Mouse (Mus musculus) adrenal gland, postnatal 25 days (tissue): ENCODE measurements around the gene Rhoc. TPM values are rescaled to one million over a fixed set of nuclear protein-coding genes. Genes with fewer than 3 reads are reported as not detected.

Source experiments
- DNase-seq: peaks from one replicate; pipeline ENCODE4 v3.0.0; 2021; ENCODE audit warnings: mixed read lengths
- total RNA-seq: library from RNA; stranded (reverse); gene quantifications from 2 replicates; pipeline ENCODE4 v1.2.3, GENCODE M21; 2021

Gene Rhoc
- total RNA-seq, 1 experiment from 2014 or later, result 108 TPM

- no peak for DNase-seq
Observed at GRCm38 (mm10) chr3:104816130-104816529, 28.0 kb downstream of the Rhoc start.

DNA sequence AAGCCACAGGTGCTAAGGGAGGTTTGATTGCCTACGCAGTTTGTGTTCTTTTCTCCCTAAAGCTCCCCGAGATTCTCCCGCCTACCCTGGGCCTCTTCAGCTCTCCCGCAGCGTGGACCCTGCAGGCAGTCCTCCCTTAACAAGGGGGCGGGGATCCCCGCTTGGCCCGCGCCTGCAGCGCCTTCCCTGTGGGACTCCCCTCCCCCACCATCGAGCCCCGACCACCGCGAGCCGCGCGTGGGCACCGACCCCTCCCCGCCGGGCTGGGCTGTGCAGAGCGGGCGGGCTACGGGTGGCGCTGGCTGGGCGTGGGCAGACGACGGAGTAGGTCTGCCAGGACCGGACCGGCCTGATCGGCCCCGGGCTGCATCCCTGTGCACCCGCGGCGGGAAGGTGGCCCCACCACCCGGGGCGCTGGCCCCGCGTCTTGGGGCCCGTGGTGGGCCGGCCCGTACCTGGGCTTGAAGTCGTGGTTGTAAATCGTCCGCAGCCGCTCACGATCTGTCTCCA is 29.4 kb downstream of the Rhoc start:
- peak; percentile 65 for DNase-seq

DNA sequence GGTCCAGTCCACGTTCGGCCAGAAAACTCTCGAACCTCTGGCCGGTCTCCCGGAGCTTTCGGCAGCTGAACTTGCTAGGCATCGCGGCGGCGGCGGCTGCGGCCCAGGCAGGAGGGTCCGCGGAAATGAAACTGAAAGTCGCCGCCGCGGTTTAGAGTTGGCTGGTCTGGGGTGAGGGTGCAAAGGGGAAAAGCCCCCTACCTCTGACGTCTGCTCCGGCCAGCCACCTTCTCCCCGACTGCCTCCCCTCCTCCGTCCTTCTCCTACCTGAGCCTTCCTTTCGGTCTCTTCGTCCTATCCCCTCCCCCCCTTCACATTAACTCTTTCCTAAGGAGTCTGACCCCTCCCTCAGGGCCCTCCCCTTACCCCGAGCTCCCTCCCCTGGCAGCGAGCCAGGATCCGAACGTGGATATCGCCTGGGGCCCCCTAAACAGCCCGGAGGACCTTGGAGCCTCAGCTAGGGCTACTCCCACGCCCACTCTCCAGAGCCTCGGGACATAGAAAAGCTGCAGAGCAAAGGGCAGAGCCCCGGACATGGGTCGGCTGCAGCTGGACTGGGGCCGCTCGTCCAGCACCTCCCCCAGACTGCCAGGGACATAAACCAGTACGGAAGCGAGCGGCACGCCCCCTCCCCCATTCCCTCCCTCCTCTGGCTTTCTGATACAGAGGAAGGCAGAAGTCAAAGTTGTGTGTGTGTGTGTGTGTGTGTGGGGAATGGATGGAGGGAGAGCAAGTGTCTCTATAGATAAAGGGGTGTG is 30.0 kb downstream of the Rhoc start, which contains the start of gene Mov10:
Gene Mov10 (minus strand): TSS at position 573 of the 758 bp plus-strand sequence.
- DNase-seq, result peak; percentile 65

GRCm38 (mm10) chr3:104818749-104819134 is 30.6 kb downstream of the Rhoc start:
- DNase-seq, result no peak

DNA sequence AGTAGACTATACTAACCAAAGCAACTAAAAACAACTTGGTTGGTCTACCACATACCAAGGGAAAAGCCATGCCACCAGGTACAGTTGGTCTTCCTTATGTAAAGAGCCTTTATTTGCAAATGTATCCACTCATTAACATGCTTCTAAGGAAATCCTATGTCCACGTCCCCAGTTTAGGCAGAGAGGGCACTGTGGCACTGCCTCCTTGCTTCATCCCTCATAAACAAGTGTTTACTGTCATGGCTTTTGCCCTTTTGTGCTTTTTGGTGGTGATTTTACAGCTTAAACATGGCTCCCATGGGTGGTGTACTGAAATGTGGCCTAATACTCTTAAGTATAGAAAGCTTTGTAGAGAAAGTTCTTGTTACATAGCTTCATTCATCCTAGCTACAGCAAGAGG is 32.3 kb downstream of the Rhoc start:
- no peak for DNase-seq

DNA sequence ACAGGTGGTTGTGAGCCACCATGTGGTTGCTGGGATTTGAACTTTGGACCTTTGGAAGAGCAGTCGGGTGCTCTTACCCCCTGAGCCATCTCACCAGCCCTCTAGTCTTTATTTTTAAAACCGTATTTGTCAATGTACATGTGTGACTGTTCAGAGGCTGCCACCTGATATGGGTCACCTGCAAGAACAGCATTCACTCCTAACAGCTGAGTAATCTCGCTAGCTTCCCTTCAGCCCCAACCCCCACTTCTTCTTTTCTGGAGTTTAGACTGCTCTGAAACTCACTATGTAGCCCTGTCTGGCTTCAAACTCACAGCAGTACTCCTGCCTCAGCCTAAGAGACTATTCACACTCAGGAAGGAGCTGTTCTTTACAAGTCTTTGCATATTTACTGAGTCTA is 34.2 kb downstream of the Rhoc start:
- no peak for DNase-seq

GRCm38 (mm10) chr3:104835797-104836196 is 47.6 kb downstream of the Rhoc start:
- DNase-seq, result no peak

DNA sequence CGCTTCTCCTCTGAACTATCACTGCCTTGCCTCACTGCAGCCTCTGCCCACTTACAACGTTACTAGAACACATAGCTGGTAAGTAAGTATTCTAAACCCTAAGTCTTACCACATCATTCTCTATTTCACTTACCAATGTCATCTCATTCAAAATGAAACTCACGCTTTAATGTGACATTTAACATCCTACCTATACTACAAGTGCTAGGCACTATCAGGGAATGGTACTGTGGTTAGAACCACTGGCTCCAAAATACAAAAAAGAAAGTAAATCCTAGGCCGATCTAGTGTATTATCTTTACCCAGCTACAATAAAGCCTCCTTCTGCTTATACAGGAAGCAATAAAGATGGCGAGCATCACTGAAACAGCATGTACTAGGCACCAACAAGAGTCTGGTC is 52.9 kb downstream of the Rhoc start:
- no peak for DNase-seq

Other genes with a start within 250 kb of the Rhoc start
- gene Slc16a1, start 149.7 kb upstream of the Rhoc start, total RNA-seq, result 26.1 and 31.4 TPM in 2 replicates
- gene Ppm1j, start 7.3 kb upstream of the Rhoc start, total RNA-seq, result 3.6 and 5.9 TPM in 2 replicates
- 0.76 and 1.6 TPM in 2 replicates for gene Fam19a3, start 6.5 kb upstream of the Rhoc start, total RNA-seq
- 27.2 and 33.0 TPM in 2 replicates for gene Mov10, start 30.2 kb downstream of the Rhoc start, total RNA-seq
- gene St7l, start 75.6 kb downstream of the Rhoc start, total RNA-seq, result 49.2 and 55.8 TPM in 2 replicates
- 76.3 and 80.5 TPM in 2 replicates for gene Capza1, start 76.1 kb downstream of the Rhoc start, total RNA-seq
- gene Wnt2b, start 173.5 kb downstream of the Rhoc start, total RNA-seq, result 5.8 and 7.8 TPM in 2 replicates